Mouse (Mus musculus): ENCODE measurements around the gene Gm28372. TPM values are rescaled to one million over a fixed set of nuclear protein-coding genes. Genes with fewer than 3 reads are reported as not detected.
A peak's percentile ranks its signal among the peaks of the same experiment; 100 is the strongest.

Gene Gm28372
- polyA plus RNA-seq, 1 experiment from 2014 or later, result not detected

DNA sequence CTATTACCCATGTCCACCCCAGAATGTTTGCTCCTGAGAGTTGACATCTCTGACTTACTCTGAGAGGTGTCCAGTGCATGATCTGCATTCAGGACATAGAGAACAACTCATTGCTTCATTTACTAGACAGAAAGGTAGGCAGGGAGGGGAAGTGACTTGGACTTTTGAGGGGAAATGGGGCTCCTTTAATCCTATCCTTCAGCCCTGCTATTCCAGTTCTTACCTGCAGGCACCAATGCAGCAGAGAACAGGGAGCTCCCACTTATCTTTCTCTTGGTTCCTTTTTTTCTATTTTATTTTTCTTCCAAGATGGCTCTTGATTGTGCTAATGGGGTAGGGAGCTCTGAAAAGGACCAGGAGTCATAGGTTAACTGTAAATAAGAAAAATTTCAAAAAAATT lies 43.4 kb downstream of the Gm28372 start:
- no peak for ATAC-seq (ENCODE audit: insufficient number of reproducible peaks, insufficient read depth, low FRiP score, low read depth)
- H3K9ac ChIP-seq (ENCODE audit: low read length), result no peak overlapping the region
- H3K4me1 ChIP-seq (ENCODE audit: control insufficient read depth in 2 of 2, insufficient read depth in 2 of 2, low read length in 2 of 2), result peaks cover 10 to 26% of the 10 kb centered on the region in 2 experiments
- H3K9me3 ChIP-seq (ENCODE audit: control insufficient read depth, low read length), result no peaks in the 10 kb centered on the region
- no peak overlapping the region for H3K27ac ChIP-seq (replicated peaks in 1 of 2; ENCODE audit: control insufficient read depth in 1 of 2, insufficient read depth in 1 of 2, low read depth in 2 of 2, low read length in 2 of 2)
- H3K36me3 ChIP-seq (ENCODE audit: control insufficient read depth, insufficient read depth, low read length), result peaks cover 15% of the 10 kb centered on the region
- H3K4me3 ChIP-seq (ENCODE audit: control insufficient read depth in 1 of 2, insufficient read depth in 1 of 2, low read depth in 1 of 2, low read length in 2 of 2), result no peak overlapping the region
- H3K4me2 ChIP-seq (ENCODE audit: low read length), result no peak overlapping the region
- H3K27me3 ChIP-seq (ENCODE audit: control insufficient read depth, insufficient read depth, low read length), result 0 out of 2 replicates have a peak, but pooled peaks cover 11% of the 10 kb centered on the region

DNA sequence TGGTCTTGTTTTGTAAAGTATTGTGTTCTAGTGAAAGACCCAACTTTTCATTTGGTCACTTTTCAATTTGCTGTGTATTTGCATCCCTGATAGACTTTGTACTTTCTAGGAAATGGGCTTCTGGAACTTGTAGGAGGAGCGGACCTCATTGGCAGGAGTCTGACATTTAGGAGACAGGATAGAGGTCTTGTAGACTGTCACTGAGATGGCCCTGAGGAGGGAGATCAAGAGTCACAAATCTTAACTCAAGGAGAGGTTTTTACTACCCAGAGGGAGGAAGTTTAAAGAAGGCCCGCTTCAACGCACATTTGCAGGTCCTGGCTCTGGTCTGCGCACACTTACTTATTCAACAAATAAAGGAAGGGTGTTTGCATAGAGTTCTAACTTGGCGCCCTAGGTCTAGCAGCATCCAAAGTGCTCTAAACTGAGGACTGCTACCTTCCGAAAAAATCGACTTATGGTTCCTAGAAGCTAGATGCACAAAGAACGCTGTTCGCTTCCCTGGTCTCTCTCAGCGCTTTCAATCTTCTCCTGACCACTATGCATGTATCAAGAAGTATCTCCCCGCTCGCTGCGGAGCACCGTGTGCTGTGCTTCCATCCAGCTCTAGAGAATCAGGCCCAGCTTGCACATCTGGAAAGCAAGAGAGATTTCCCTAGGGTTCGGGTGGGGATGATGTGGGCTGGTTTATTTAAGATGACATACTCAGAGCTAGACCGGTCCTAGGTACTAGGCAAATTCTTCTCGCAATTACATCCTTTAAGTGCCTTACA lies 44.2 kb downstream of the Gm28372 start:
- peaks cover 10 to 29% of the 10 kb centered on the region in 2 experiments for H3K4me1 ChIP-seq (ENCODE audit: control insufficient read depth in 2 of 2, insufficient read depth in 2 of 2, low read length in 2 of 2)
- H3K27me3 ChIP-seq (ENCODE audit: control insufficient read depth, insufficient read depth, low read length), result 0 out of 2 replicates have a peak, but pooled peaks cover 11% of the 10 kb centered on the region
- H3K9me3 ChIP-seq (ENCODE audit: control insufficient read depth, low read length), result no peaks in the 10 kb centered on the region
- no peak for ATAC-seq (ENCODE audit: insufficient number of reproducible peaks, insufficient read depth, low FRiP score, low read depth)
- no peak overlapping the region for H3K27ac ChIP-seq (replicated peaks in 1 of 2; ENCODE audit: control insufficient read depth in 1 of 2, insufficient read depth in 1 of 2, low read depth in 2 of 2, low read length in 2 of 2)
- H3K4me3 ChIP-seq (ENCODE audit: control insufficient read depth in 1 of 2, insufficient read depth in 1 of 2, low read depth in 1 of 2, low read length in 2 of 2), result peak overlapping the region; percentile 82 to 95
- peaks cover 8% of the 10 kb centered on the region for H3K36me3 ChIP-seq (ENCODE audit: control insufficient read depth, insufficient read depth, low read length)
- 10% methylated on average over 17 of the region's 17 CpGs for WGBS
- H3K4me2 ChIP-seq (ENCODE audit: low read length), result peak overlapping the region; percentile 93
- H3K9ac ChIP-seq (ENCODE audit: low read length), result peak overlapping the region; percentile 89

DNA sequence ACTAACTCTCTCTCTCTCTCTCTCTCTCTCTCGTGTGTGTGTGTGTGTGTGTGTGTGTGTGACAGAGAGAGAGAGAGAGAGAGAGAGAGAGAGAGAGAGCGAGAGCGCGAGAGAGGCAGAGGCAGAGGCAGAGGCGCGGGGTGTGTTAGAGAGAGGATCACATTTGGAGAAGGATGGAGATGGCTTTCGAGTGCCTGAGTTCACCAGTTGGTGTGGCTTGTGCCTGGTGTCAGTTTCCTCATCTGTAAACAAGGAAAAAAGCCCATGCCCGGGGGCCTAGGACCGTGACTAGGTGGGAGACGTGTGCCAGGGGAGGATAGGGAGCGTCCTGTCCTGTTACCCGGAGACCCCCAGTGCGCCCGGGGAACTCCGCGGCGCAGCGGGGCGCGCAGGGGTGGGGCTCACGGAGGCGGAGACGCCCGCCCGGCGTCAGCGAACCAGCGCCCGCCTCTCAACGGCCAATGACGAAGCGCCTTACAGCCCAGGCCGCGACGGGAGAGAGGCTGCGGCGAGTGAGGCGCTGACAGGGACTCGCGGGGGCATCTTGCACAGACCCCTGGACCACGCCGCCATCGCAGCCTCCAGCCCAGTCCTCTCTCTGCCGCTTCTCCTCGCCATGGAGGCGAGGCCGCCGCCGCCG lies 44.9 kb downstream of the Gm28372 start, which contains the start of gene Ptpra:
TSS of gene Ptpra (plus strand) at position 485 of the 640 bp plus-strand sequence.
- under 1% methylated on average over 43 of the region's 50 CpGs for WGBS
- Histone ChIP-seq H3K4me1 (ENCODE audit: control insufficient read depth in 2 of 2, insufficient read depth in 2 of 2, low read length in 2 of 2) (peaks cover 10 to 34% of the 10 kb centered on the region in 2 experiments), H3K27ac (replicated peaks in 1 of 2; ENCODE audit: control insufficient read depth in 1 of 2, insufficient read depth in 1 of 2, low read depth in 2 of 2, low read length in 2 of 2) (peak within 1 kb of the TSS; percentile 65 to 83; a peak in 3 of 4 replicates), H3K9me3 (ENCODE audit: control insufficient read depth, low read length) (no peaks in the 10 kb centered on the region), H3K4me2 (ENCODE audit: low read length) (peak within 1 kb of the TSS; percentile 93), H3K9ac (ENCODE audit: low read length) (peak within 1 kb of the TSS; percentile 89), H3K4me3 (ENCODE audit: control insufficient read depth in 1 of 2, insufficient read depth in 1 of 2, low read depth in 1 of 2, low read length in 2 of 2) (peak within 1 kb of the TSS; percentile 82 to 95), H3K27me3 (ENCODE audit: control insufficient read depth, insufficient read depth, low read length) (0 out of 2 replicates have a peak, but pooled peaks cover 11% of the 10 kb centered on the region), H3K36me3 (ENCODE audit: control insufficient read depth, insufficient read depth, low read length) (0 out of 2 replicates have a peak, but pooled peaks cover 4% of the 10 kb centered on the region)
- peak; percentile 97 for ATAC-seq (ENCODE audit: insufficient number of reproducible peaks, insufficient read depth, low FRiP score, low read depth)

DNA sequence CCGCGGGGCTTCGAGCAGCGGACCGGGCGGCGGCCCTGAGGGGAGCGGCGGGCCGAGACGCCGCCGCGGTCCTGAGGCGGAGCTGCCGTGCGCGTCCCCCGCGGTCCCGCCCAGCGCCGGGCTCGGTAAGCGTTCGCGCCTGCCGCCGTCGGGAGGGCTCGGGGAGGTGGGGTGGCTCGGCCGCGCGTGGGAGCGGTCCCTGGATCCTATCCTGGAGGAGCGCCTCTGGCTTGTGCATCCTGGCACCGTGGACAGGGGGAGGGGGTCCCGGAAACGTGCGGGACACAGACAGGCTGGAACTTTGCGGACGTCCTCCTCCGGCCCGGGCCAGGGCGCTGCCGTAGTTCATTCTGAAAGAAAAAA lies 45.4 kb downstream of the Gm28372 start:
- peak overlapping the region; percentile 82 to 95 for H3K4me3 ChIP-seq (ENCODE audit: control insufficient read depth in 1 of 2, insufficient read depth in 1 of 2, low read depth in 1 of 2, low read length in 2 of 2)
- H3K4me2 ChIP-seq (ENCODE audit: low read length), result peak overlapping the region; percentile 93
- 0 out of 2 replicates have a peak, but pooled peaks cover 11% of the 10 kb centered on the region for H3K27me3 ChIP-seq (ENCODE audit: control insufficient read depth, insufficient read depth, low read length)
- H3K4me1 ChIP-seq (ENCODE audit: control insufficient read depth in 2 of 2, insufficient read depth in 2 of 2, low read length in 2 of 2), result peaks cover 10 to 34% of the 10 kb centered on the region in 2 experiments
- H3K36me3 ChIP-seq (ENCODE audit: control insufficient read depth, insufficient read depth, low read length), result no peaks in the 10 kb centered on the region
- H3K27ac ChIP-seq (replicated peaks in 1 of 2; ENCODE audit: control insufficient read depth in 1 of 2, insufficient read depth in 1 of 2, low read depth in 2 of 2, low read length in 2 of 2), result peak overlapping the region; percentile 65 to 83; a peak in 3 of 4 replicates
- peak overlapping the region; percentile 89 for H3K9ac ChIP-seq (ENCODE audit: low read length)
- peak; percentile 83 for ATAC-seq (ENCODE audit: insufficient number of reproducible peaks, insufficient read depth, low FRiP score, low read depth)
- H3K9me3 ChIP-seq (ENCODE audit: control insufficient read depth, low read length), result no peaks in the 10 kb centered on the region
- under 1% methylated on average over 38 of the region's 47 CpGs for WGBS

- 51% methylated on average over 14 of the region's 14 CpGs for WGBS
Observed at GRCm38 (mm10) chr2:130451086-130451726, 46.2 kb downstream of the Gm28372 start.

DNA sequence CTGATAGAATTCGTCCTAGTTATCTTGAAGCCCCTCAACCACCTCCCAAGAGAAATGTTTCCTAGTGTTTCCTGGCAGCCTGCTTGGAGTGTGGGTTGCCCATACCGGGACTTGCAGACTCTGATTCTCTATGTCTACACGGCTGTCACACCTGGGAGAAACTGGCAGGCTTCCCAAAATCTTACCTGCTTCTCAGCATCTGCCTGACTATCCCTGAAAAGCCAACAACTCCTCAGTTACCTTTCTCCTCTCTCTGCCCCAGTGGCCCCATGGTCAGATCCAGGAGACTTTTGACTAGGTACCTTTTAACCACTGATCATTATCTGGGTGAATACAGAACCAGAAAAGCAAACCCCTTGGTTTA lies 46.7 kb downstream of the Gm28372 start:
- WGBS, result 36% methylated on average over 3 of the region's 3 CpGs
- ATAC-seq (ENCODE audit: insufficient number of reproducible peaks, insufficient read depth, low FRiP score, low read depth), result no peak
- H3K4me1 ChIP-seq (ENCODE audit: control insufficient read depth in 2 of 2, insufficient read depth in 2 of 2, low read length in 2 of 2), result peaks cover 10 to 34% of the 10 kb centered on the region in 2 experiments
- H3K9ac ChIP-seq (ENCODE audit: low read length), result peak overlapping the region; percentile 89; the same call in 1 of the 2 replicates
- no peaks in the 10 kb centered on the region for H3K36me3 ChIP-seq (ENCODE audit: control insufficient read depth, insufficient read depth, low read length)
- H3K9me3 ChIP-seq (ENCODE audit: control insufficient read depth, low read length), result no peaks in the 10 kb centered on the region
- 0 out of 2 replicates have a peak, but pooled peaks cover 11% of the 10 kb centered on the region for H3K27me3 ChIP-seq (ENCODE audit: control insufficient read depth, insufficient read depth, low read length)
- peak overlapping the region; percentile 93 for H3K4me2 ChIP-seq (ENCODE audit: low read length)
- peak overlapping the region in 1 of 2 experiments; percentile 82; a peak in 1 of 4 replicates for H3K4me3 ChIP-seq (ENCODE audit: control insufficient read depth in 1 of 2, insufficient read depth in 1 of 2, low read depth in 1 of 2, low read length in 2 of 2)
- no peak overlapping the region for H3K27ac ChIP-seq (replicated peaks in 1 of 2; ENCODE audit: control insufficient read depth in 1 of 2, insufficient read depth in 1 of 2, low read depth in 2 of 2, low read length in 2 of 2)

More at GRCm38 (mm10) chr2:130451086-130451726, 46.2 kb downstream of the Gm28372 start:
- H3K27ac ChIP-seq (replicated peaks in 1 of 2; ENCODE audit: control insufficient read depth in 1 of 2, insufficient read depth in 1 of 2, low read depth in 2 of 2, low read length in 2 of 2), result no peak overlapping the region
- no peaks in the 10 kb centered on the region for H3K36me3 ChIP-seq (ENCODE audit: control insufficient read depth, insufficient read depth, low read length)
- peak overlapping the region; percentile 89 for H3K9ac ChIP-seq (ENCODE audit: low read length)
- peak overlapping the region; percentile 82 to 95; a peak in 3 of 4 replicates for H3K4me3 ChIP-seq (ENCODE audit: control insufficient read depth in 1 of 2, insufficient read depth in 1 of 2, low read depth in 1 of 2, low read length in 2 of 2)
- 0 out of 2 replicates have a peak, but pooled peaks cover 11% of the 10 kb centered on the region for H3K27me3 ChIP-seq (ENCODE audit: control insufficient read depth, insufficient read depth, low read length)
- H3K4me1 ChIP-seq (ENCODE audit: control insufficient read depth in 2 of 2, insufficient read depth in 2 of 2, low read length in 2 of 2), result peaks cover 10 to 34% of the 10 kb centered on the region in 2 experiments
- peak overlapping the region; percentile 93 for H3K4me2 ChIP-seq (ENCODE audit: low read length)
- ATAC-seq (ENCODE audit: insufficient number of reproducible peaks, insufficient read depth, low FRiP score, low read depth), result no peak
- H3K9me3 ChIP-seq (ENCODE audit: control insufficient read depth, low read length), result no peaks in the 10 kb centered on the region

- Histone ChIP-seq H3K36me3 (ENCODE audit: control insufficient read depth, insufficient read depth, low read length) (no peaks in the 10 kb centered on the region), H3K27ac (replicated peaks in 1 of 2; ENCODE audit: control insufficient read depth in 1 of 2, insufficient read depth in 1 of 2, low read depth in 2 of 2, low read length in 2 of 2) (no peak overlapping the region), H3K9ac (ENCODE audit: low read length) (no peak overlapping the region), H3K27me3 (ENCODE audit: control insufficient read depth, insufficient read depth, low read length) (0 out of 2 replicates have a peak, but pooled peaks cover 11% of the 10 kb centered on the region), H3K4me3 (ENCODE audit: control insufficient read depth in 1 of 2, insufficient read depth in 1 of 2, low read depth in 1 of 2, low read length in 2 of 2) (no peak overlapping the region), H3K4me2 (ENCODE audit: low read length) (no peak overlapping the region), H3K9me3 (ENCODE audit: control insufficient read depth, low read length) (no peaks in the 10 kb centered on the region), H3K4me1 (ENCODE audit: control insufficient read depth in 2 of 2, insufficient read depth in 2 of 2, low read length in 2 of 2) (peaks cover 10 to 37% of the 10 kb centered on the region in 2 experiments)
- WGBS, result 41% methylated on average over 2 of the region's 2 CpGs
- ATAC-seq (ENCODE audit: insufficient number of reproducible peaks, insufficient read depth, low FRiP score, low read depth), result no peak
Observed at GRCm38 (mm10) chr2:130452266-130452665, 47.2 kb downstream of the Gm28372 start.

Measured in heart, embryonic 14.5 days (tissue).